Mouse (Mus musculus) kidney, embryonic 16.5 days (tissue): ENCODE measurements around the gene Mcmbp. TPM values are rescaled to one million over a fixed set of nuclear protein-coding genes. Genes with fewer than 3 reads are reported as not detected.
"Not testable (repeated sequence)": the region's sequence is repeated elsewhere in the genome, so short reads cannot be mapped to it uniquely, and the experiment has no call there.

Source experiments
- ATAC-seq: fragments of 200-750 bp; cut with Nextera tagmentation; 2 replicates; pipeline ENCODE4 v1.8.0; 2017; ENCODE audit warnings: moderate TSS enrichment; ENCODE audit not compliant: low FRiP score, low TSS enrichment
- H3K27ac ChIP-seq: fragments of 300-500 bp; sonication (generic); 2 replicates; pipeline ENCODE4 v1.5.1; 2014; ENCODE audit warnings: low read length
- H3K27me3 ChIP-seq: fragments of 300-500 bp; sonication (generic); 2 replicates; pipeline ENCODE4 v1.6.1; 2014; ENCODE audit warnings: low read length, control low read depth, mixed read lengths; ENCODE audit not compliant: insufficient read depth
- H3K36me3 ChIP-seq: fragments of 300-500 bp; sonication (generic); 2 replicates; pipeline ENCODE4 v1.6.1; 2014; ENCODE audit warnings: low read length, control low read depth, mixed read lengths; ENCODE audit not compliant: insufficient read depth
- H3K4me1 ChIP-seq: fragments of 300-500 bp; sonication (generic); 2 replicates; pipeline ENCODE4 v1.6.1; 2014; ENCODE audit warnings: low read length, control low read depth, mixed read lengths; ENCODE audit not compliant: insufficient read depth
- H3K4me2 ChIP-seq: fragments of 300-500 bp; sonication (generic); replicated peaks from 2 replicates; pipeline ENCODE4 v1.6.1; 2014; ENCODE audit warnings: low read depth, low read length
- H3K4me3 ChIP-seq: fragments of 300-500 bp; sonication (generic); 2 replicates; pipeline ENCODE4 v1.5.1; 2014; ENCODE audit warnings: mild to moderate bottlenecking, low read length
- H3K9ac ChIP-seq: fragments of 300-500 bp; sonication (generic); replicated peaks from 2 replicates; pipeline ENCODE4 v1.6.1; 2014; ENCODE audit warnings: low read length
- H3K9me3 ChIP-seq: fragments of 300-500 bp; sonication (generic); 2 replicates; pipeline ENCODE4 v1.6.1; 2016; ENCODE audit warnings: low read length, control low read depth
- WGBS: fragments of 180-500 bp; shearing (Covaris S2); extraction: QIAGEN DNeasy Blood & Tissue Kit; methylation state at CpG from one replicate; pipeline ENCODE4 v1.1.7; 2014; 5-methylcytosine and 5-hydroxymethylcytosine counted together
- polyA plus RNA-seq: library from polyadenylated mRNA; unstranded; fragments of >200 nt; fragmentation: Nextera tagmentation; extraction: Ambion mirVana; gene quantifications from 2 replicates; pipeline ENCODE4 v1.2.1, GENCODE M21; 2015

The Mcmbp gene
- polyA plus RNA-seq, 1 experiment from 2014 or later, result 54.8 TPM

GRCm38 (mm10) chr7:128727701-128728100 lies 12.6 kb downstream of the Mcmbp start:
- WGBS, result 75% methylated on average over 5 of the region's 5 CpGs
- no peak for ATAC-seq

GRCm38 (mm10) chr7:128726999-128727398 lies 13.3 kb downstream of the Mcmbp start:
- Histone ChIP-seq H3K4me2 (no peak overlapping the region), H3K27me3 (no peaks in the 10 kb centered on the region), H3K9me3 (no peaks in the 10 kb centered on the region), H3K9ac (no peak overlapping the region), H3K4me3 (no peak overlapping the region), H3K36me3 (peaks cover 10% of the 10 kb centered on the region; the same call in 1 of the 2 replicates), H3K27ac (no peak overlapping the region), H3K4me1 (peaks cover 15% of the 10 kb centered on the region)
- WGBS, result 77% methylated on average over 10 of the region's 10 CpGs
- no peak for ATAC-seq

More at GRCm38 (mm10) chr7:128727701-128728100, 12.6 kb downstream of the Mcmbp start:
- Histone ChIP-seq H3K4me2 (no peak overlapping the region), H3K27ac (no peak overlapping the region), H3K27me3 (no peaks in the 10 kb centered on the region), H3K36me3 (peaks cover 6% of the 10 kb centered on the region; the same call in 1 of the 2 replicates), H3K4me3 (no peak overlapping the region), H3K9ac (no peak overlapping the region), H3K4me1 (peaks cover 15% of the 10 kb centered on the region), H3K9me3 (no peaks in the 10 kb centered on the region)

- Histone ChIP-seq H3K9ac (no peak overlapping the region), H3K27me3 (no peaks in the 10 kb centered on the region), H3K9me3 (no peaks in the 10 kb centered on the region), H3K4me3 (no peak overlapping the region), H3K27ac (no peak overlapping the region), H3K4me2 (no peak overlapping the region), H3K4me1 (peaks cover 11% of the 10 kb centered on the region; the same call in 1 of the 2 replicates), H3K36me3 (peaks cover 18% of the 10 kb centered on the region; the same call in 1 of the 2 replicates)
- ATAC-seq, result peak; percentile 21; the same call in 1 of the 2 replicates
- WGBS, result 86% methylated on average over 9 of the region's 9 CpGs
These were observed 15.1 kb downstream of the Mcmbp start for GRCm38 (mm10) chr7:128725189-128725588.

- Histone ChIP-seq H3K9ac (no peak overlapping the region), H3K27me3 (no peaks in the 10 kb centered on the region), H3K4me3 (no peak overlapping the region), H3K27ac (no peak overlapping the region), H3K4me2 (no peak overlapping the region), H3K36me3 (peaks cover 21% of the 10 kb centered on the region; the same call in 1 of the 2 replicates), H3K9me3 (no peaks in the 10 kb centered on the region), H3K4me1 (peaks cover 11% of the 10 kb centered on the region; the same call in 1 of the 2 replicates)
- ATAC-seq, result peak; percentile 89
- WGBS, result 45% methylated on average over 4 of the region's 4 CpGs
These were observed 15.5 kb downstream of the Mcmbp start for GRCm38 (mm10) chr7:128724761-128725160.

- no peaks in the 10 kb centered on the region for H3K4me1 ChIP-seq
- peaks cover 59% of the 10 kb centered on the region for H3K36me3 ChIP-seq
- H3K4me2 ChIP-seq, result no peak overlapping the region
- H3K9ac ChIP-seq, result no peak overlapping the region
- no peak overlapping the region for H3K4me3 ChIP-seq
- no peaks in the 10 kb centered on the region for H3K9me3 ChIP-seq
- H3K27ac ChIP-seq, result no peak overlapping the region
- no peaks in the 10 kb centered on the region for H3K27me3 ChIP-seq
- ATAC-seq, result no peak
- 69% methylated on average over 4 of the region's 4 CpGs for WGBS
These were observed 22.3 kb downstream of the Mcmbp start for GRCm38 (mm10) chr7:128717991-128718390.

- Histone ChIP-seq H3K27me3 (no peaks in the 10 kb centered on the region), H3K9me3 (no peaks in the 10 kb centered on the region), H3K4me1 (no peaks in the 10 kb centered on the region), H3K4me3 (no peak overlapping the region), H3K4me2 (no peak overlapping the region), H3K36me3 (peaks cover 75% of the 10 kb centered on the region), H3K27ac (no peak overlapping the region), H3K9ac (no peak overlapping the region)
- ATAC-seq, result peak; percentile 79; the same call in 1 of the 2 replicates
- WGBS, result 23% methylated on average over 4 of the region's 4 CpGs
These were observed 34.6 kb downstream of the Mcmbp start for GRCm38 (mm10) chr7:128705735-128706134.

GRCm38 (mm10) chr7:128699959-128700358 lies 40.3 kb downstream of the Mcmbp start:
- H3K36me3 ChIP-seq, result peaks cover 62% of the 10 kb centered on the region
- not testable (repeated sequence) for H3K27me3 ChIP-seq, H3K4me2 ChIP-seq, ATAC-seq, H3K9me3 ChIP-seq, H3K4me3 ChIP-seq, H3K9ac ChIP-seq, H3K4me1 ChIP-seq, H3K27ac ChIP-seq
- WGBS, result 90% methylated on average over 6 of the region's 6 CpGs

GRCm38 (mm10) chr7:128694848-128695247 lies 45.4 kb downstream of the Mcmbp start:
- Histone ChIP-seq H3K9ac (no peak overlapping the region), H3K9me3 (no peaks in the 10 kb centered on the region), H3K4me3 (no peak overlapping the region), H3K27ac (peak overlapping the region; percentile 25; the same call in 1 of the 2 replicates), H3K36me3 (peaks cover 45% of the 10 kb centered on the region), H3K4me1 (no peaks in the 10 kb centered on the region), H3K27me3 (no peaks in the 10 kb centered on the region), H3K4me2 (no peak overlapping the region)
- ATAC-seq, result no peak
- 86% methylated on average over 10 of the region's 10 CpGs for WGBS

- 91% methylated on average over 7 of the region's 7 CpGs for WGBS
- no peak overlapping the region for H3K4me2 ChIP-seq
- no peak for ATAC-seq
- H3K4me1 ChIP-seq, result no peaks in the 10 kb centered on the region
- no peaks in the 10 kb centered on the region for H3K27me3 ChIP-seq
- no peak overlapping the region for H3K9ac ChIP-seq
- no peak overlapping the region for H3K27ac ChIP-seq
- peaks cover 42% of the 10 kb centered on the region for H3K36me3 ChIP-seq
- no peak overlapping the region for H3K4me3 ChIP-seq
- H3K9me3 ChIP-seq, result peaks cover 15% of the 10 kb centered on the region
These were observed 48.1 kb downstream of the Mcmbp start for GRCm38 (mm10) chr7:128692163-128692562.

- H3K9ac ChIP-seq, result no peak overlapping the region
- H3K36me3 ChIP-seq, result peaks cover 54% of the 10 kb centered on the region
- 69% methylated on average over 7 of the region's 7 CpGs for WGBS
These were observed 49.5 kb downstream of the Mcmbp start for GRCm38 (mm10) chr7:128690796-128691195.

More at GRCm38 (mm10) chr7:128690796-128691195, 49.5 kb downstream of the Mcmbp start:
- no peaks in the 10 kb centered on the region for H3K4me1 ChIP-seq
- no peak overlapping the region for H3K4me2 ChIP-seq
- H3K27me3 ChIP-seq, result no peaks in the 10 kb centered on the region
- H3K4me3 ChIP-seq, result no peak overlapping the region
- H3K27ac ChIP-seq, result no peak overlapping the region
- peaks cover 21% of the 10 kb centered on the region for H3K9me3 ChIP-seq
- no peak for ATAC-seq
